Mouse (Mus musculus) liver, adult 2 months (tissue): ENCODE measurements at regions not wholly inside any gene's neighbourhood (a gene's known extent, or its start where the extent isn't known, plus 50 kb on each side); places are given as distances from the start of the nearest gene placed in this dataset.

ENCODE experiments used
- CTCF ChIP-seq: fragments of 200-500 bp; IDR thresholded peaks from 2 replicates; pipeline ENCODE4 v1.5.1; 2011; ENCODE audit warnings: low read depth, low read length, control low read depth
- POLR2A ChIP-seq: fragments of 200-500 bp; IDR thresholded peaks from 2 replicates; pipeline ENCODE4 v1.6.1; 2011; ENCODE audit warnings: low read length, control low read depth; ENCODE audit not compliant: insufficient read depth; ENCODE audit errors: extremely low read depth

DNA sequence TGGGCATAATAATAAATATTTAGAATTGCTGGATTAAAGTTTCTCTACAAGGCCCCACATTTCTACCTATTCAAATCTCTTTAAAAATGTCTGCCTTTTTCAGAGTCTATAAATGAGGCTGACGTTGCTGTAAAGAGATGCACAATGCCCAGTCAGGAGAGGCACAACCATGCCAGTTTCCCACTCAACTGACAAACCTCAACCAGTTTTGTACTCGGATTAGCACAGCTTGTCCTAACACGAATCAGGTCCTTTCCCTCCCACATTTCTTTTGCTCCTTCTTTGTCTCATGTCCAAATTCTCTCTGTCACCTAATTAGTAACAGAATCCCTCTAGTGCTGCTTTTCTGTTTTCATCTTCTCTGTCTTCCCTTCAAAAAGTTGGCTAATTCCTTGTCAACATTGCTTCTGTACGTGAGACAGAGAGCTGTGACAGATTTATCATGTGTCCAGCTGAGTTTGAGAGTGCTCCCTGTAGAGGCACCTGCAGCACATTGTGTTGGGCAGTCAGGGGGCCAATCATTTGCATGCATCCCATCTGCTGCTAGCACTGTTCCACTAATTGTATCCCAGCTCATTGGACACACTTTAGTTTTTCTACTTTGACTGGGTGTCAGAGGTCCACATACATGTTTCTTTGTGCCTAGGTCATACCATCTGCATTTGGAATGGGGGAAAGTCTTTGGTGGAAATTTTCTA lies 504.5 kb upstream of the Gpc5 start:
- TF ChIP-seq CTCF (no peak), POLR2A (no peak)
